Mouse (Mus musculus) kidney, embryonic 16.5 days (tissue): ENCODE data around the gene Tom1l2. TPM values are rescaled to one million over a fixed set of nuclear protein-coding genes. Genes with fewer than 3 reads are reported as not detected.

ENCODE experiments used
- ATAC-seq: fragments of 200-750 bp; cut with Nextera tagmentation; 2 replicates; pipeline ENCODE4 v1.8.0; 2017; ENCODE audit warnings: moderate TSS enrichment; ENCODE audit not compliant: low FRiP score, low TSS enrichment
- H3K27ac ChIP-seq: fragments of 300-500 bp; sonication (generic); 2 replicates; pipeline ENCODE4 v1.5.1; 2014; ENCODE audit warnings: low read length
- H3K27me3 ChIP-seq: fragments of 300-500 bp; sonication (generic); 2 replicates; pipeline ENCODE4 v1.6.1; 2014; ENCODE audit warnings: low read length, control low read depth, mixed read lengths; ENCODE audit not compliant: insufficient read depth
- H3K36me3 ChIP-seq: fragments of 300-500 bp; sonication (generic); 2 replicates; pipeline ENCODE4 v1.6.1; 2014; ENCODE audit warnings: low read length, control low read depth, mixed read lengths; ENCODE audit not compliant: insufficient read depth
- H3K4me1 ChIP-seq: fragments of 300-500 bp; sonication (generic); 2 replicates; pipeline ENCODE4 v1.6.1; 2014; ENCODE audit warnings: low read length, control low read depth, mixed read lengths; ENCODE audit not compliant: insufficient read depth
- H3K4me2 ChIP-seq: fragments of 300-500 bp; sonication (generic); replicated peaks from 2 replicates; pipeline ENCODE4 v1.6.1; 2014; ENCODE audit warnings: low read depth, low read length
- H3K4me3 ChIP-seq: fragments of 300-500 bp; sonication (generic); 2 replicates; pipeline ENCODE4 v1.5.1; 2014; ENCODE audit warnings: mild to moderate bottlenecking, low read length
- H3K9ac ChIP-seq: fragments of 300-500 bp; sonication (generic); replicated peaks from 2 replicates; pipeline ENCODE4 v1.6.1; 2014; ENCODE audit warnings: low read length
- H3K9me3 ChIP-seq: fragments of 300-500 bp; sonication (generic); 2 replicates; pipeline ENCODE4 v1.6.1; 2016; ENCODE audit warnings: low read length, control low read depth
- WGBS: fragments of 180-500 bp; shearing (Covaris S2); extraction: QIAGEN DNeasy Blood & Tissue Kit; methylation state at CpG from one replicate; pipeline ENCODE4 v1.1.7; 2014; 5-methylcytosine and 5-hydroxymethylcytosine counted together
- polyA plus RNA-seq: library from polyadenylated mRNA; unstranded; fragments of >200 nt; fragmentation: Nextera tagmentation; extraction: Ambion mirVana; gene quantifications from 2 replicates; pipeline ENCODE4 v1.2.1, GENCODE M21; 2015

The Tom1l2 gene
- polyA plus RNA-seq, 1 experiment from 2014 or later: 36.3 TPM

- H3K27ac ChIP-seq: no peak overlapping the region
- H3K36me3 ChIP-seq: peaks cover 11% of the 10 kb centered on the region; the same call in 1 of the 2 replicates
- H3K4me1 ChIP-seq: peaks cover 12% of the 10 kb centered on the region
- 76% methylated on average over 9 of the region's 9 CpGs for WGBS
- no peak for ATAC-seq
- H3K4me3 ChIP-seq: no peak overlapping the region
- H3K9ac ChIP-seq: no peak overlapping the region
- H3K27me3 ChIP-seq: no peaks in the 10 kb centered on the region
- H3K9me3 ChIP-seq: no peaks in the 10 kb centered on the region
- H3K4me2 ChIP-seq: no peak overlapping the region
Measured at GRCm38 (mm10) chr11:60256713-60257112, 96.0 kb downstream of the Tom1l2 start.

GRCm38 (mm10) chr11:60256176-60256681 lies 96.5 kb downstream of the Tom1l2 start:
- H3K4me1 ChIP-seq: peaks cover 12% of the 10 kb centered on the region
- no peaks in the 10 kb centered on the region for H3K9me3 ChIP-seq
- no peaks in the 10 kb centered on the region for H3K27me3 ChIP-seq
- H3K4me3 ChIP-seq: no peak overlapping the region
- H3K36me3 ChIP-seq: peaks cover 11% of the 10 kb centered on the region; the same call in 1 of the 2 replicates
- 46% methylated on average over 6 of the region's 6 CpGs for WGBS
- no peak for ATAC-seq
- H3K4me2 ChIP-seq: no peak overlapping the region
- H3K9ac ChIP-seq: no peak overlapping the region
- H3K27ac ChIP-seq: no peak overlapping the region

- Histone ChIP-seq H3K27me3 (no peaks in the 10 kb centered on the region), H3K9me3 (no peaks in the 10 kb centered on the region), H3K4me1 (peaks cover 12% of the 10 kb centered on the region), H3K27ac (no peak overlapping the region), H3K4me3 (no peak overlapping the region), H3K4me2 (no peak overlapping the region), H3K36me3 (peaks cover 11% of the 10 kb centered on the region; the same call in 1 of the 2 replicates), H3K9ac (no peak overlapping the region)
- 73% methylated on average over 3 of the region's 3 CpGs for WGBS
- ATAC-seq: no peak
Measured at GRCm38 (mm10) chr11:60255639-60256038, 97.1 kb downstream of the Tom1l2 start.

- Histone ChIP-seq H3K27ac (no peak overlapping the region), H3K36me3 (peaks cover 11% of the 10 kb centered on the region; the same call in 1 of the 2 replicates), H3K9ac (no peak overlapping the region), H3K9me3 (peaks cover 2% of the 10 kb centered on the region; the same call in 1 of the 2 replicates), H3K27me3 (no peaks in the 10 kb centered on the region), H3K4me2 (no peak overlapping the region), H3K4me1 (peaks cover 12% of the 10 kb centered on the region), H3K4me3 (no peak overlapping the region)
- ATAC-seq: no peak
- WGBS: 84% methylated on average over 3 of the region's 3 CpGs
Measured at GRCm38 (mm10) chr11:60255181-60255580, 97.5 kb downstream of the Tom1l2 start.

GRCm38 (mm10) chr11:60254308-60254707 lies 98.4 kb downstream of the Tom1l2 start:
- Histone ChIP-seq H3K4me2 (no peak overlapping the region), H3K9ac (no peak overlapping the region), H3K4me3 (no peak overlapping the region), H3K36me3 (peaks cover 11% of the 10 kb centered on the region; the same call in 1 of the 2 replicates), H3K27me3 (no peaks in the 10 kb centered on the region), H3K4me1 (peaks cover 12% of the 10 kb centered on the region), H3K9me3 (peaks cover 4% of the 10 kb centered on the region; the same call in 1 of the 2 replicates), H3K27ac (no peak overlapping the region)
- ATAC-seq: no peak
- WGBS: 79% methylated on average over 5 of the region's 5 CpGs

GRCm38 (mm10) chr11:60253546-60253945 lies 99.2 kb downstream of the Tom1l2 start:
- Histone ChIP-seq H3K9me3 (peaks cover 4% of the 10 kb centered on the region; the same call in 1 of the 2 replicates), H3K27me3 (no peaks in the 10 kb centered on the region), H3K9ac (no peak overlapping the region), H3K4me1 (peaks cover 12% of the 10 kb centered on the region), H3K36me3 (peaks cover 11% of the 10 kb centered on the region; the same call in 1 of the 2 replicates), H3K4me3 (no peak overlapping the region), H3K4me2 (no peak overlapping the region), H3K27ac (no peak overlapping the region)
- no peak for ATAC-seq
- WGBS: 88% methylated on average over 2 of the region's 2 CpGs

GRCm38 (mm10) chr11:60250971-60251643 lies 101.6 kb downstream of the Tom1l2 start:
- Histone ChIP-seq H3K4me3 (no peak overlapping the region), H3K27me3 (no peaks in the 10 kb centered on the region), H3K4me2 (no peak overlapping the region), H3K9ac (no peak overlapping the region), H3K9me3 (peaks cover 4% of the 10 kb centered on the region; the same call in 1 of the 2 replicates), H3K36me3 (peaks cover 5% of the 10 kb centered on the region; the same call in 1 of the 2 replicates), H3K27ac (no peak overlapping the region), H3K4me1 (peaks cover 2% of the 10 kb centered on the region)
- ATAC-seq: 0 out of 2 replicates have a peak, but pooled peaks have one; percentile 35
- WGBS: 58% methylated on average over 6 of the region's 6 CpGs

- no peaks in the 10 kb centered on the region for H3K27me3 ChIP-seq
- ATAC-seq: no peak
- peaks cover 5% of the 10 kb centered on the region; the same call in 1 of the 2 replicates for H3K36me3 ChIP-seq
- H3K4me2 ChIP-seq: no peak overlapping the region
- H3K9ac ChIP-seq: no peak overlapping the region
- WGBS: 68% methylated on average over 2 of the region's 2 CpGs
- no peak overlapping the region for H3K4me3 ChIP-seq
- no peaks in the 10 kb centered on the region for H3K4me1 ChIP-seq
- peaks cover 4% of the 10 kb centered on the region; the same call in 1 of the 2 replicates for H3K9me3 ChIP-seq
- H3K27ac ChIP-seq: no peak overlapping the region
Measured at GRCm38 (mm10) chr11:60249885-60250284, 102.8 kb downstream of the Tom1l2 start.

GRCm38 (mm10) chr11:60248596-60249404 lies 103.9 kb downstream of the Tom1l2 start:
- 48% methylated on average over 13 of the region's 13 CpGs for WGBS
- ATAC-seq: no peak
- H3K9ac ChIP-seq: no peak overlapping the region

More at GRCm38 (mm10) chr11:60248596-60249404, 103.9 kb downstream of the Tom1l2 start:
- no peak overlapping the region for H3K4me3 ChIP-seq
- no peaks in the 10 kb centered on the region for H3K27me3 ChIP-seq
- H3K27ac ChIP-seq: no peak overlapping the region
- no peak overlapping the region for H3K4me2 ChIP-seq
- H3K9me3 ChIP-seq: peaks cover 4% of the 10 kb centered on the region; the same call in 1 of the 2 replicates
- H3K36me3 ChIP-seq: no peaks in the 10 kb centered on the region; the same call in 1 of the 2 replicates
- H3K4me1 ChIP-seq: no peaks in the 10 kb centered on the region
